Mouse (Mus musculus) brown adipose tissue, adult 24 weeks (tissue): ENCODE results near the gene Brinp3. TPM values are rescaled to one million over a fixed set of nuclear protein-coding genes. Genes with fewer than 3 reads are reported as not detected.

Source experiments
- H3K27ac ChIP-seq: fragments of 200-500 bp; replicated peaks from 2 replicates; pipeline ENCODE4 v1.5.1; 2012; ENCODE audit warnings: low read depth, mild to moderate bottlenecking, low read length
- H3K4me1 ChIP-seq: fragments of 200-500 bp; 2 replicates; pipeline ENCODE4 v1.6.1; 2012; ENCODE audit warnings: low read length, mixed read lengths; ENCODE audit not compliant: control insufficient read depth, insufficient read depth, insufficient read length
- H3K4me3 ChIP-seq: fragments of 200-500 bp; 2 replicates; pipeline ENCODE4 v1.5.1; 2012; ENCODE audit warnings: low read depth, mild to moderate bottlenecking, low read length, moderate library complexity; ENCODE audit not compliant: insufficient read depth
- polyA plus RNA-seq: library from polyadenylated mRNA; stranded (reverse); fragments of >200 nt; gene quantifications from 2 replicates; pipeline ENCODE4 v1.2.4, GENCODE M21; 2012; ENCODE audit not compliant: missing spikeins, insufficient read depth, insufficient read length

Brinp3 gene
- polyA plus RNA-seq, 1 experiment, result not detected

DNA sequence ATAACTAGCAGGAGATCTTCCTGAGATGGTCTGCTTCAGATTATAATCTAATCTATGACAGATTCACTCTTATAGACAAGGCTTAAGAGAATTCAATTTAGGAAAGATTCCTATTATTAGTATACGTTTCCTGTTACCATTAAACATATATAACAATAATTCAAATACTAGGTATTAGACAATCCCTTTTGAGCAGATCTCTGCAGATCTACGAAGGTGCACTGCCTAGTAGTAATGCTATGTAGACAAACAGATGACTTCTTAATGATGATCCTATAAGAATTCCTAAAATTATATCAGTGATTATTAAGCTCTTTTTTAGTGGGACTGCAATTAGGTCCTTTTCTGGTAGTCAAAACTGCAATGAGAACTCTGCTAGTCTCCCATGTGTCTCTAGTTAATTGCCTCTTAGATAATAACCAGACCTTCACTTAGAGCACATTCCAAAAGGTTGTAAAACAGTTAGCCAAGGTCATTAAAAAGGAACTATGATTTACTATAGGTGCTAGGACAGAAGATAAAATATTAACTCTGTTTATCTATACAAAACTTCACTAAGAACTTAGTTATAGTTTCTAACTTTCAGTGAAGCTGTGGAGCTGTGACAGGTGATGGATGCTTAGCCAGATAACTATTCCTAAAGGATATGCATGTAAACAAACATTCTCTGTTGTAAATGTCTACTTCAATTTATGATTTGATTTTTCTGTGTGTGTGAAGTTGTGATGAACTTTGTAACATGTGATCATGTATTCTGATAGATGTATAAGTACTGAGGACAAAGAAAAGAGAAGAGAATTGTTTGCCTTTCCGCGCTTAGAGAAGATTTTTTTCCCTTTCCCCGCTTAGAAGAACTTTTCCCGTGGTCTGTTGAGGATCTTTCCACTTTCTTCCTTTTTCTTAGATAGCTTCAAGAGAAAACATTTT, 445.2 kb downstream of the Brinp3 start:
- H3K4me3 ChIP-seq, result no peak overlapping the region
- no peaks in the 10 kb centered on the region for H3K4me1 ChIP-seq
- no peak overlapping the region for H3K27ac ChIP-seq
